Mouse (Mus musculus): ENCODE measurements around the gene Olfr411. TPM values are rescaled to one million over a fixed set of nuclear protein-coding genes. Genes with fewer than 3 reads are reported as not detected.

Olfr411 gene
- 0.10 TPM in 2 replicates for polyA plus RNA-seq (2012; rRNA removed)

GRCm38 (mm10) chr11:74352550-74352949 is at the start of gene Olfr411:
Gene Olfr411 (minus strand): TSS chr11:74352650.

DNA sequence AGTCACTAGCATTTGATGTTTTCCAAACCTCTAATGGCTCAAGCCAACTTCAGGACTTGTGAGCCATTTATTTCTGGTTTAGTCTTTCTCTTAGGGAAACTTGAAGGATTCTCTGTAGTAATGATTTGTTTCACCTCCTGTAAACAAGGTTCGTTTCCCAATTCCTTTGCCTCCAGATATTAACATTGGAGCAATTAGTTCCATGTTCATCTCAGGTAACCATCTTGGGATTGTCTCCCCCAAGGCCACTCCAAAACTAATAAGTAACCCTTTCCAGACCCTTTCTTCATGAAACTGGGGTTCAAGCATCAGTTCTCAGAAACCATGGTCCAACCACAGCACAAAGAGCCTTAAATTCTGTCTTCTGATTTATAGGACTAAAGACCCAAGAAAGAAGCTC is 9.3 kb upstream of the Olfr411 start, which contains the start of gene Olfr412:
TSS of gene Olfr412 (plus strand) at position 301 of the 400 bp plus-strand sequence.

DNA sequence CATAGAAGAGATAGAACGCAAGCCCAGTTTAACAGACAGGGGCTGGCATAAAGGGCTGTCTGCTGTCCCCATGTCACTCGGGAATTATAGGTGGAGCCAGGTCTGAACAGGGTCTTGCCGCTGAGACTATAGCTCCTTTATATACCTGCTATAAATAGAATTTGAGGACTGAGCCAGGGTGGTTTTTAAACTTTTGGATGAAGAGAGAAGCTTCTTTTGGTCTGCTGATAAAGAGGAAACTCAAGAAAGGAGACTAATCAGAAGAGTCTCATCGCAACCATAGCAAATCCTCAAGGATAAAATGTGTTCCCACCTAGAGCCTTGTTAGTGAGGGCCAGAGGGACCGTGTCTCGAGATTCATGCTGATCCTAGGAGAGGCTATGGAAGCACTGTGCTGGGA is 14.5 kb downstream of the Olfr411 start, which contains the start of gene Olfr410:
TSS of gene Olfr410 (minus strand) at position 101 of the 400 bp plus-strand sequence.

Other genes with a start within 250 kb of the Olfr411 start
- not detected in 2 replicates for gene Olfr401, start 238.9 kb downstream of the Olfr411 start, polyA plus RNA-seq (2012; rRNA removed)
- not detected in 2 replicates for gene Olfr402, start 199.1 kb downstream of the Olfr411 start, polyA plus RNA-seq (2012; rRNA removed)
- gene Olfr403, start 166.4 kb downstream of the Olfr411 start, polyA plus RNA-seq (2012; rRNA removed) = not detected in 2 replicates
- not detected in 2 replicates for gene Olfr43, start 141.3 kb downstream of the Olfr411 start, polyA plus RNA-seq (2012; rRNA removed)
- gene Olfr406, start 92.8 kb downstream of the Olfr411 start, polyA plus RNA-seq (2012; rRNA removed) = not detected in 2 replicates
- gene Olfr59, start 68.9 kb downstream of the Olfr411 start, polyA plus RNA-seq (2012; rRNA removed) = not detected in 2 replicates
- gene Olfr410, start 14.6 kb downstream of the Olfr411 start, polyA plus RNA-seq (2012; rRNA removed) = not detected in 2 replicates
- gene Olfr412, start 9.4 kb upstream of the Olfr411 start, polyA plus RNA-seq (2012; rRNA removed) = not detected in 2 replicates